Mouse (Mus musculus) liver (tissue): ENCODE results near the gene Palld.

Experiments used
- DNase-seq: peaks from one replicate; pipeline ENCODE4 v3.0.0-alpha.2; 2020; ENCODE audit warnings: mixed read lengths

Gene Palld

DNA sequence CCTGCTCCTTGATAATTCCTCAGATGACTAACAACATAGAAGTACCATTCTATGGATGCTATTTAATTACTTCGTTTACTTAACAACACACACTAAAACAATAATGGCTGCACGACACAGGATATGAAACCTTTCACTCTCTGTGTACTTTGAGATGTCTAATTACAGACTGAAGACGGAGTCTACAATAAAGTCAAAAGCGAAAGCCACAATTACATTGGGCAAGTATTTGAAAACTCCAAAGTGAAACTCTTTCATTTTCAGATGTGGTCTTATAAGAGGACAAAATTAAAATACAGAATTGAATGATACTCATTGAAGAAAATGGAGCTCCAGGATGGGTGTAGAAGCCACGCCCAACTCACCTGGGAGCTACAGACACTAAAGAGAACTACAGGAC, 321.2 kb downstream of the Palld start:
- no peak for DNase-seq

GRCm38 (mm10) chr8:61579831-61580230, 322.7 kb downstream of the Palld start:
- DNase-seq = no peak

DNA sequence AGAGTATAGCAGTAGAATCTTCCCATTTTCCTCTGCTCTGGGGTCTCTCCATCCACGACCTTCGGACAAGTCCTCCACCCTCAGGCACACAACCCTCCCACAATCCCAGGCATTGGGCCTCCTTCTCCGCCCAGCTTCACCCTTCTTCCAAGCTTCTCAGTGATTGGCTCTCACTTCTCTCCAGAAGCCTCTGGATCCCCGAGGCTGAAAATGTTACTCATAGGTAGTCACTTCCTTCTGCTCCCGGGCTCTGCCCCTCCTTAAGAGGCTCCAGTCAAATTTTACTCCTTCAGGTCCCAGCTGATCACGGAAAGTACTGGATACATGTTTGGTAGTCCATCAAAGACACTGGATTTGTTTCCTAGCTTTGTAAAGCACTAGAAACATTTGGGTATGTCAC, 323.7 kb downstream of the Palld start:
- DNase-seq = no peak

- no peak for DNase-seq
These were observed 327.3 kb downstream of the Palld start for GRCm38 (mm10) chr8:61575096-61575653.

GRCm38 (mm10) chr8:61574526-61574925, 328.0 kb downstream of the Palld start:
- DNase-seq = no peak

GRCm38 (mm10) chr8:61573179-61573937, 329.1 kb downstream of the Palld start:
- no peak for DNase-seq

GRCm38 (mm10) chr8:61572697-61573096, 329.8 kb downstream of the Palld start:
- DNase-seq = no peak

- no peak for DNase-seq
These were observed 331.9 kb downstream of the Palld start for GRCm38 (mm10) chr8:61570637-61571036.

DNA sequence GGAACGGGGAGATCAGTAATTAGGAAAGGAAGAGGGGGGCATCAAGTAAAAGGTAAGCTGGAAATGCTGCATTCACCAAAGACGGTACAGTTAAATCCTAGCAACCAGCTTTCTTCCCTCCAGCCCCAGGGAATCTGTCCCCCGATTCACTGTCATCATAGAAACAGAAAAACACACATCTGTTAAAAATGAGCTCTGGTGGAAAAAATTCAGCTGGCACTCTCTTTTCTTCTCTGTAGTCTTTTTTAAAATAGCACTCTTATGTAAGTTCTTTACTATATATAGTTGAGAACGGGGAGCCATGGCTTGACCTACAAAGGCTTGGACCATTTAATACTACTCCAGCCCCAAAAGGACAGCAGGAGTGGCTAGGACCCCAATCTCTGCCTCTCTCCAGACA, 332.8 kb downstream of the Palld start:
- no peak for DNase-seq

GRCm38 (mm10) chr8:61569211-61569610, 333.3 kb downstream of the Palld start:
- DNase-seq = no peak

DNA sequence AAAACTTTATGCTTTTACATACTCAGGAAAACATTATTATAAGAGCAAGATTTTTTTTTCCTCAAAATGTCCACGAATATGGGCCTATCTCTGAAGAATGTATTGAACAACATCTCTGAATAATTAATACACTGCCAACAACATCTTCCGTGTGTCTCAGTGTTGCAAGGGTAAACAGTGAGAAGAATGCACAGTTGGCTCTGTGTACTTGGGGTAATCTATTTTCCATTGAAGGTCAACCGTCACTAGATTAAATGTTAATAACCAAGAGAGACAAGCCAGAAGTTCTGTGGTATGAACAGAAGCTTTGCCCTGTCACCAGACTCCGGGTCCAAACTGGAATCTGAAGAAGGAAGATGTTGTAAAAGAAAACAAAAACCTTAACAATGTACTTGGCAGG, 339.1 kb downstream of the Palld start:
- DNase-seq = no peak

DNA sequence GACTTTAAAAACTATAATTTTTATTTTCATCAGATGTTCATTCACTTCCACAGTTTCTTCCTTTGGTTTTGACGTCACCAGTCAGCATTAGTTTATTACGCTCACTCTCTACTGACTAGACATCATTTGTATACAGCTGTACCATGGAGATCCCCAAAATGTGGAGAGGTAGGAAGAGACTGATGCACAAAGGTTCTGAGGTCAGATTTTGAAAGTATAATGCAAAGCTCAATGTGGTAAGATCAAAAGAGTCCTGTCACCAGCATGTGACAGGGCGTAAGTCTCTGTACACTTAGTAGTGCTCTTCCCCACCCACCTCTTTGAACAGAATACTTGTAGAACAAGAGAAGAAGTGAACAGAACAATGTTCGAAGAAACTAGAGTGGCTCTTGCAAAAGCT, 339.9 kb downstream of the Palld start:
- DNase-seq = no peak

DNA sequence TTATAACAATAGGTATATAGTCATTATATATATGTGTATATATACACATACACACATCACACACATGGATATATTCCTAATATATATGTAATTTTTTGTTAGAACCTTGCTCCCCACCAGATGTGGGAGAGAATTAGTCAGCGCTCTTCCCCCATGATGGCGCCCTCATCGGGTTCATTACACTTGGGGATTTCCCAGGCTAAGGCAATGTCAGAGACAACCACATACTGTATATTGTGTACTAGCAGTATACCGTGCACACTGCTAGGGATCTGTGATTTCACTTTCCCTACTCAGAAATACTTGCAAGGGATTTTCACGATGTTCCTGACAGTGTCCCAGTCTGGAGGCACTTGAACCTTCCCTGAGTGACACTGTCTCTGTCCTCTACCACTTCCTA, 341.3 kb downstream of the Palld start:
- no peak for DNase-seq

DNA sequence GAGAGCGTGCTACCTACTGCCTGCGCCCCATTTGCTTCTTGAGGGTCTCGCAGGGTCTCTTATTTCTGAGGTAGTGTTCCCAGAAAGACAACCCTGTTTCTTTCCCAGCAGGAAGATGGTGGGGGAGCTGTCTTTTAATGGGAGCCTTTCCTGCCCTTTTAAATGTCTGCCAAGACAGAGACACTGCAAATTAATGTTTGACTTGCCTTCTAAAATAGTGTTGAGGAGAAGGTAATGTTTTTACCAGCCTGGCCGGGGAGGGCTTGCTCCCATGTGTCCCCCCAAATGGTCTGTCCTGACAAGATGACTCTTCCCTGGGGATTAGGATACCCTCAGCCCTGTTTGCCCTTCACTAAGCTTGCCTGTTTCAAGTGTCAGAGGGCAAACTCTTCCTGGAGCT, 342.5 kb downstream of the Palld start:
- no peak for DNase-seq

GRCm38 (mm10) chr8:61559450-61559849, 343.0 kb downstream of the Palld start:
- no peak for DNase-seq

DNA sequence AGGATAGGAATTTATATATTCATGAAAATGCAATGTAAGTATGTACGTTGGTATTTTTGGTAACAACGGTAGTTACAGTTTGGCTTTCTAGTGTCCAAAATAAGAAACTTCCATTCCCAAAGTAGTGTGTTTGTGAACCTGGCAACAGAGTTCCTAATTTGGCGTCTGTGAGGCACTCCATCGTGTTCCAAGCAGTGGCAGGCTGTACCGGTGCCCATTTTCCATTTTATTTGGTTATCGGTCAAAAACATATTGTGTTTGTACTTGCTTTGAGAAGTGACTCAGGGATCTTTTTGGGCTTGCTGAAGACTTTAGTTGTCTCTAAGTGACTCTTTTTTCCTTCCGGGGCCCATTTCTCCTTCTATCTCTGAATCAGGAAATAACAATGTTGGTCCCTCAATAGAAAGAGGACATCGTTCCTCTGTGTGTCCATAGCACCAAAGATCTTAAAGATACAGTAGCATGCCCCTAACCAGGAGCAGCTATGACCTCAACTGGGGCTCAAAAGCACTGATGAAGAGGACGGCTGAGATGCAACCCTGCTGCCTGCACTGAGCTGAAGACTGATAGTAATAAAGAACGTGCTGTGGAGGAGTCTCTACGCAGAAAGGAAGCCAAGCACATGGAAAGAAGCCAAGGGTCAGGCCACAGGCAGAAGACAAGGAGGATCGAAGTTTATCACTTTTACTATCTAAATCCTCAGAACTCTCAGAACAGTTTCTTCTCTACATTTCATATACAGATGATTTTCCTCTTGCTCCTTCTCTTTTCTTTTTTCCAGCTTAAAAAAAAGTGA, 344.2 kb downstream of the Palld start:
- DNase-seq = no peak

DNA sequence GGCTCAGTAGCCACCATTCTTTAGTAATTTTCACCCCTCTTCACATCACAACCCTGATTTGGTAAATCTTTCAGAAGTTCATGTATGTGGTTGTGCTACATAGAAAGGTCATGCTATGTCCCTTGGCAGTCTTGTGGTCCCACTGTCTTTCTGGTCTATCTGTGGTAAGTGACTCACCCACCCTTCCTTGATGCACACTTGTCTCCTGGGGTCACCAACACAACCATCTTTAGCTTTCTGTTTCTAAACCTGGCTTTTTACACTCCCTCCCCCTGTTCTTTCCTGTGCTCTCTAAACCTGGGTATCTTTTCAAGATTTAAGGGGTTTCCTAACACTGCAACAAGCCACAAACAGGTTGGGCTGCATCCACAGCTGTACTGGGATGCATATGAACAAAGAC, 345.5 kb downstream of the Palld start:
- DNase-seq = no peak

GRCm38 (mm10) chr8:61556219-61556618, 346.3 kb downstream of the Palld start:
- DNase-seq = no peak

- no peak for DNase-seq
These were observed 347.1 kb downstream of the Palld start for GRCm38 (mm10) chr8:61555343-61555742.

DNA sequence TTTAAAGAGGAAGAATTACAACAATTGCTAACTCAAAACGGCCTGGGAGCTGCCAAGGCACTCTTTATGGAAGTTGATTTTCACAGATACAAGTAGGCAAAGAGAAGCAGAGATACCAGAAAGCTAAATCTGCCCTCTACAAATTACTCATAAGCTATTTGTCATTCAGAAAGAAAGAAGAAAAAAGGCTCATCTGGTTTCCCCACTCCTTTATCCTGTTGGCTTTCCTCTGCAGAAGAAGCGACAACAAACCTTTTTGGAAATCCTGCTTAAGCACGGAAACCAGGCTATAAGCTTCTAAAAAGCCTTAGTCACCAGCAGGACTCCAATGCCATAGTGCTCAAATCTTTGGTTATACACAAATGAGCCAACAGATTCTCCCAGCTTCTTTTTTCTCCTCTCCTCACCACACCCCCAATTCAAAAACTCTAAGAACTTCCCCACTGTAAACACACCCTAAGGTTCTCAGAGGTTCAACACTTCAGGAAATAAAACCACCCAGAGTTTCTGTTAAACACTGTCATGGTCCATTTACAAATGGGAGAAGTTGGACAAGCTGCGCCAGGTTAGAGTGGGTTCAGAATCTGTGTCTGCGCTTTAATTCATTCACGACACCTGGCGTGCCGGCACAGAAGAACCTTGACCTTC, 349.6 kb downstream of the Palld start:
- DNase-seq = no peak

- DNase-seq = no peak
These were observed 350.3 kb downstream of the Palld start for GRCm38 (mm10) chr8:61552221-61552620.

- peak; percentile 30 for DNase-seq
These were observed 352.3 kb downstream of the Palld start for GRCm38 (mm10) chr8:61550006-61550748.

DNA sequence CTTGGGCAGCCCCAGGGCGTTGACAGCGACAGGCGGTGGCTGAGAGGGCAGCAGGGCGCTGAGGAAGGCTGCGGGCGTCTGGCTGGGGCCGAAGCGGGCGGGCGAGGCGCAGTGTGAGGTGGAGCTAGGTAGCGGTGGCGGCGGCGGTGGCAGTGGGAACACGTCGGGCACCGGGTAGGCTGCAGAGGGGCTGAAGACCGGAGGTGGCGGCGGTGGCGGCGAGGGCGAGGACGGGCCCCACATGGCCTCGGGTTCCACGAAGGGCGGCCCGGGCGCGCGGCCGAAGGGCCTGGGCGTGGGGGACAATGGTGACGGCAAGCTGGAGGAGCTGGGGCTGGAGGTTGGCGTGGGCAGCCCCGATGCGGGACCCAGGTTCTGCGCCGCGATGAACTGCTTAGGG, 352.9 kb downstream of the Palld start:
- no peak for DNase-seq
